Mouse (Mus musculus): ENCODE results near the gene Spns3. TPM values are rescaled to one million over a fixed set of nuclear protein-coding genes. Genes with fewer than 3 reads are reported as not detected.

The Spns3 gene
- total and polyA plus RNA-seq, 2 experiments from 2014 or later, result 0.04 TPM; not detected in 1

DNA sequence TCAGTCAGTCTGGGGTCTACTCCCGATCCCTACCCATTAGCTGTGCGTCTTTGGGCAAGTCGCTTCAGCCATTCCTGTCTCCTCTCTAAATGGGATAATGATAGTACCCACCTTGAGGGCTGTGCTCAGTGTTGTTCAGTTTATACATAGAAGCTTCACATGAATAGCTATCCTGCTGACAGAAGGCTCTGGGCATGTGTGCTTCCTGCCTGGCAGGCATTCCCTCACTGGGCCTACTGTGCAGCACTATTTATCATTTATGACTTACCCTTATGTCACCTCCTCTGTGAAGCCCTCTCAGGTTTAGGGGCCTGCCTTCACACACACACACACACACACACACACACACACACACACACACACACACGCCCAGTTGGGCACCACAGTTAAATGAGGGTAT is 50.2 kb downstream of the Spns3 start:
- no peak overlapping the region for H3K27ac ChIP-seq (ENCODE audit: low read depth)
- WGBS, result 96% methylated on average over 4 of the region's 4 CpGs
- TF ChIP-seq EP300 (IDR thresholded peaks at IDR 0.05; ENCODE audit: low read depth) (no peak), CTCF (IDR thresholded peaks at IDR 0.05; ENCODE audit: low read depth) (no peak)

DNA sequence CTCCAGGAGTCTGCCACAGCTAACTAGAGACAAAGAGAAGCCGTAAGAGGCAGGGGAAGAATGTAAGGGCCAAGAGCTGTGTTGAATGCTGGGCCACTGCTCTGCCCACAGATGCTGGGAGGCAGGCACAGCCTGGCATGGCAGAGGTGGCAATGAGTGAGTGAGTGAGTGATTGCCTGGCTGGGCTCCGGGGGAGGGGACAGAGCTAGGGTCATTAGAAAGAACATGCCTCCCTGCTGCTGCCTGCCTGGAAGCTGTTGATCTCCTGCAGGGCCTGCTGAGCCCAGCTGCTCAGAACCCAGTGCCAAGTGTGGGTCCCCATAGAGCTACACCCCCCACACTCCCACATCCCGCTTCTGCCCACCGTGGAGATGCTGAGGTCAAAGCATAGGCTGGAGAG is 52.9 kb downstream of the Spns3 start:
- DNase-seq (ENCODE audit: low spot score) (no peak), ATAC-seq (ENCODE audit: insufficient read depth, low read depth) (no peak)
- H3K9me3 ChIP-seq (replicated peaks; ENCODE audit: control insufficient read depth, low read length), result no peaks in the 10 kb centered on the region
- no peak overlapping the region for H3K27ac ChIP-seq (ENCODE audit: low read depth)
- H3K27me3 ChIP-seq (ENCODE audit: control insufficient read depth, insufficient read depth, low read length), result no peaks in the 10 kb centered on the region
- H3K36me3 ChIP-seq (replicated peaks; ENCODE audit: control insufficient read depth, insufficient read depth, low read length), result no peaks in the 10 kb centered on the region
- no peak overlapping the region for H3K4me3 ChIP-seq (ENCODE audit: low read depth, low read length)
- no peak overlapping the region for H3K4me2 ChIP-seq (ENCODE audit: low read depth, low read length)
- WGBS, result 28% methylated on average over 4 of the region's 4 CpGs
- TF ChIP-seq EP300 (IDR thresholded peaks at IDR 0.05; ENCODE audit: low read depth) (no peak), CTCF (IDR thresholded peaks at IDR 0.05; ENCODE audit: low read depth) (no peak)
- H3K4me1 ChIP-seq (ENCODE audit: control insufficient read depth, insufficient read depth), result peaks cover 5% of the 10 kb centered on the region; the same call in 1 of the 2 replicates
- H3K9ac ChIP-seq (replicated peaks; ENCODE audit: low read depth, low read length), result no peak overlapping the region

More for the DNA sequence above, 50.2 kb downstream of the Spns3 start:
- Histone ChIP-seq H3K4me2 (ENCODE audit: low read depth, low read length) (no peak overlapping the region), H3K27me3 (ENCODE audit: control insufficient read depth, insufficient read depth, low read length) (no peaks in the 10 kb centered on the region), H3K36me3 (replicated peaks; ENCODE audit: control insufficient read depth, insufficient read depth, low read length) (no peaks in the 10 kb centered on the region), H3K4me1 (ENCODE audit: control insufficient read depth, insufficient read depth) (peaks cover 11% of the 10 kb centered on the region), H3K4me3 (ENCODE audit: low read depth, low read length) (no peak overlapping the region), H3K9ac (replicated peaks; ENCODE audit: low read depth, low read length) (no peak overlapping the region), H3K9me3 (replicated peaks; ENCODE audit: control insufficient read depth, low read length) (no peaks in the 10 kb centered on the region)
- no peak for ATAC-seq (ENCODE audit: insufficient read depth, low read depth)
- no peak for DNase-seq (ENCODE audit: low spot score)

- Histone ChIP-seq H3K27me3 (ENCODE audit: control insufficient read depth, insufficient read depth, low read length) (0 out of 2 replicates have a peak, but pooled peaks cover 3% of the 10 kb centered on the region), H3K4me2 (ENCODE audit: low read depth, low read length) (no peak overlapping the region), H3K9me3 (replicated peaks; ENCODE audit: control insufficient read depth, low read length) (no peaks in the 10 kb centered on the region), H3K27ac (ENCODE audit: low read depth) (no peak overlapping the region), H3K9ac (replicated peaks; ENCODE audit: low read depth, low read length) (no peak overlapping the region), H3K4me3 (ENCODE audit: low read depth, low read length) (no peak overlapping the region), H3K4me1 (ENCODE audit: control insufficient read depth, insufficient read depth) (peaks cover 5% of the 10 kb centered on the region; the same call in 1 of the 2 replicates), H3K36me3 (replicated peaks; ENCODE audit: control insufficient read depth, insufficient read depth, low read length) (no peaks in the 10 kb centered on the region)
- TF ChIP-seq EP300 (IDR thresholded peaks at IDR 0.05; ENCODE audit: low read depth) (no peak), CTCF (IDR thresholded peaks at IDR 0.05; ENCODE audit: low read depth) (no peak)
- 45% methylated on average over 1 of the region's 1 CpGs for WGBS
- ATAC-seq (ENCODE audit: insufficient read depth, low read depth), result no peak
- DNase-seq (ENCODE audit: low spot score), result no peak
These were observed 53.5 kb downstream of the Spns3 start for GRCm38 (mm10) chr11:72496775-72497174.

- 70% methylated on average over 3 of the region's 3 CpGs for WGBS
- DNase-seq (ENCODE audit: low spot score) (no peak), ATAC-seq (ENCODE audit: insufficient read depth, low read depth) (no peak)
- Histone ChIP-seq H3K27me3 (ENCODE audit: control insufficient read depth, insufficient read depth, low read length) (0 out of 2 replicates have a peak, but pooled peaks cover 6% of the 10 kb centered on the region), H3K4me2 (ENCODE audit: low read depth, low read length) (no peak overlapping the region), H3K9ac (replicated peaks; ENCODE audit: low read depth, low read length) (no peak overlapping the region), H3K27ac (ENCODE audit: low read depth) (no peak overlapping the region), H3K36me3 (replicated peaks; ENCODE audit: control insufficient read depth, insufficient read depth, low read length) (no peaks in the 10 kb centered on the region), H3K4me3 (ENCODE audit: low read depth, low read length) (no peak overlapping the region), H3K9me3 (replicated peaks; ENCODE audit: control insufficient read depth, low read length) (no peaks in the 10 kb centered on the region), H3K4me1 (ENCODE audit: control insufficient read depth, insufficient read depth) (no peaks in the 10 kb centered on the region)
- TF ChIP-seq EP300 (IDR thresholded peaks at IDR 0.05; ENCODE audit: low read depth), result no peak
- TF ChIP-seq CTCF (IDR thresholded peaks at IDR 0.05; ENCODE audit: low read depth), result no peak
These were observed 54.2 kb downstream of the Spns3 start for GRCm38 (mm10) chr11:72496066-72496465.

DNA sequence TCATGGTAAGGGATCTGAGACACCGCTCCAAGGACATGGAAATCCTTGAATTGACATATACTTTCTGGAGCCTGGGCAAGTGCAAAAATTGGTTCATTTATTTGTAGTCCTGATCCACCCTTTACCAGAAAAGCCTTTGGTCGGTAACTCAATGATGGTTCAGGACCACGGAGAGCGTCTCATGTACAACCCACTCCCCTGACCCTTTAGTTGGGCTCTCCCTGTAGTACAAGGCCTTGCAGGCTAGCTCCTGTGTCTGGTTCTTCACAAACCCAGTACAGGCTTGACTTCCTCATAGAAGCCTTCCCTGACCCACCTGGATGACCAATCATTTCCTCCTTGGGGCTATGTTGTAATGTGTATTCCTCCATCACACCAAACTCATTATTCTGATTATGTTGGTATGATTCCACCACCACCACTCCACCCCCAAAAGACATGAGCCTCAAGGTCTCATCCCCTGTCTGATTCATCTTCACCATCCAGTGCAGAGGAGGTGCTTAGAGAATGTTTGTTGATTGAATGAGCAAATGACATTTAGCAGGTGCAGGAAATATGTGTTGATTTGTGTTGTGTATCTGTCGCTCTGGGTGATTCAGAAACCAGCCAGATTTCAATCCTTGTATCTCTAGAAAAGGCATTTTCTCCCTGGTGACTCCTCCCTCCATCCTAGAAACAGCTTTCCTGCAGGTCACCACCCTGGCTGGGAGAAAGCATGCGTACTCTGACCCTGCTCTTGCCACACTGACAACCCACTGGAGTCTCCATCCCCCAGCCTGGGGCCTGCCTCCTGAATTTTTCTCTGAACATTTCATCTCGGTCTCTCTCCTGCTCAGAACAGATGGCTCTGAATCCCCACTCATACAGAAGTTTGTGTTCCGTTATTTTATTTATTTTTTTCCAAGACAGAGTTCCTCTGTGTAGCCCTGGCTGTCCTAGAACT is 56.0 kb downstream of the Spns3 start:
- Histone ChIP-seq H3K36me3 (replicated peaks; ENCODE audit: control insufficient read depth, insufficient read depth, low read length) (no peaks in the 10 kb centered on the region), H3K9me3 (replicated peaks; ENCODE audit: control insufficient read depth, low read length) (no peaks in the 10 kb centered on the region), H3K4me1 (ENCODE audit: control insufficient read depth, insufficient read depth) (no peaks in the 10 kb centered on the region), H3K27me3 (ENCODE audit: control insufficient read depth, insufficient read depth, low read length) (peaks cover 15% of the 10 kb centered on the region; the same call in 1 of the 2 replicates), H3K4me2 (ENCODE audit: low read depth, low read length) (no peak overlapping the region), H3K27ac (ENCODE audit: low read depth) (no peak overlapping the region), H3K9ac (replicated peaks; ENCODE audit: low read depth, low read length) (no peak overlapping the region), H3K4me3 (ENCODE audit: low read depth, low read length) (no peak overlapping the region)
- TF ChIP-seq EP300 (IDR thresholded peaks at IDR 0.05; ENCODE audit: low read depth), result no peak
- TF ChIP-seq CTCF (IDR thresholded peaks at IDR 0.05; ENCODE audit: low read depth), result no peak
- ATAC-seq (ENCODE audit: insufficient read depth, low read depth) (no peak), DNase-seq (ENCODE audit: low spot score) (no peak)
- WGBS, result 43% methylated on average over 8 of the region's 8 CpGs

All from heart, postnatal 0 days (tissue).